Mouse (Mus musculus): ENCODE measurements around the gene Tktl1.
"Not testable (repeated sequence)": the region's sequence is repeated elsewhere in the genome, so short reads cannot be mapped to it uniquely, and the experiment has no call there.

Gene Tktl1

GRCm38 (mm10) chrX:74176959-74177358 lies at the start of gene Tktl1:
TSS of gene Tktl1 (plus strand) at chrX:74177259.
- DNase-seq (ENCODE audit: low spot score): no peak

DNA sequence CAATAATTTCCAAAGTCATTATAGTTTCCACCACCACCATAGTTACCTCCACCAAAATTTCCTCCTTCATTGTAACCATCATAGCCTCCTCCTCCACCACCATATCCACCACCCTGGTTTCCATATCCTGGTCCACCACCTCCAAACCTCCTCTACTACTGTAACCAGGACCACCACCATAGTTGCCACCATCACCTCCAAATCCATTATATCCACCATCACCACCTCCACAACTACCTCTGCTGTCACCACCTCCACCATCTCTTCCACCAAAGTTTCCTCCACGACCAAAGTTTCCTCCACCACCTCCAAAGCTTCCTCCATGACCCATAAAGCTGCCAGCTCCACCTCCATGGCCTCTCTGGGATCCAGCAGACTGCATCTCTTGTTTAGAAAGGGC lies 41.8 kb upstream of the Tktl1 start, which contains the start of gene Mecp2:
TSS of gene Mecp2 (minus strand) at position 101 of the 400 bp plus-strand sequence.
- not testable (repeated sequence) for DNase-seq (ENCODE audit: low spot score)

DNA sequence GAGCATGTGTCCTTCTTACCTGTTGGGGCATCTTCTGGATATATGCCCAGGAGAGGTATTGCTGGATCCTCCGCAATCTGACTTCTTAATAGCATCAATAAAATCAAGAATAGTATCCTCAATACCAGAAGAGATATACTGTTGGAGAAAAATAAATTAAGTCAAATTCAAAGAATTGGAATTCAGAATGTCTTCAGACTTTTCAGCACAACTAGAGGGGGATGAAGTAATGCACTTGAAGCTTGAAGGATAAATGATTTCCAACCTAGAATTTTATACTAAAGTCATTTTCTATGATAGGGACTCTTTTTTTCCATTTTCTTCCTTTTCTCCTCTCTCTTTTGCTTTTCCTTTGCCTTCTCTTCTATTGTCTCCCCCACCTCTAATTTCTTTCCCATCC lies 9.3 kb upstream of the Tktl1 start, which contains the start of gene Tex28:
TSS of gene Tex28 (minus strand) at position 101 of the 400 bp plus-strand sequence.
- DNase-seq (ENCODE audit: low spot score): no peak

DNA sequence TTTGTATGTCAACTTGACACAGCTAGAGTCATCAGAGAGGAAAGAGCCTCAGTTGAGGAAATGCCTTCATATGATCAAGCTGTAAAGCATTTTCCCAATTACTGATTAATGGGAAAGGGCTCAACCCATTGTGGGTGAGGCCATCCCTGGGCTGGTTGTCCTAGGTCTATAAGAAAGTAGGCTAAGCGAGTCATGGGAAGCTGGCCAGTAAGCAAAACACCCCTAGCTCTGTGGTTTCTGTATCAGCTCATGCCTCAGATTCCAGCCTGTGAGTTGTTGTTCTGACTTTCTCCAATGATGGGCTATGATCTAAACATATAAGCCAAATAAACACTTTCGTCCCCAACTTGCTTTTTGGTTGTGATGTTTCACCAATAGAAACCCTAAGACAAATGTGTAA lies 26.5 kb downstream of the Tktl1 start:
- no peak for DNase-seq (ENCODE audit: low spot score)

GRCm38 (mm10) chrX:74218496-74218895 lies 41.4 kb downstream of the Tktl1 start:
- no peak for DNase-seq (ENCODE audit: low spot score)

- DNase-seq (ENCODE audit: low spot score): no peak
Observed at GRCm38 (mm10) chrX:74219449-74219848, 42.4 kb downstream of the Tktl1 start.

DNA sequence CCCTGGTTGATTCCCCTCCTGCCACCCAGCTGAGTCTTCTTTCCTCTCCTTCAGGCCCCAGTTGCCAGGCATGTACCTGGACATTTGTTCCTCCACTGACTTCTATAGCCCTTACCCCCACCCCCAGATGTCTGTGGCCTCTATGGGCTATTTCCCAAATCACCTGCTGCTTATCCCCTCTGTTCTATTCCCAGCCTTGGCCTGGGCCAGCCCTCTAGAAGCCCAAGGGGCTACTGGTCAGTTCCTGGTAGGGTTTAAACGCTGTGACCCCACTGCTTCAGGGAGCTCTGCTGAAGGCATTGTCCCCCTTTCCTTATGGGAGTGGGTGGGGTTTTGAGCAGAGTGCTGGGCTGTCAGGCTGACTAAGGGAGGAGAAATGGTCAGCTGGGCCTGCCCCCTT lies 43.0 kb downstream of the Tktl1 start:
- not testable (repeated sequence) for DNase-seq (ENCODE audit: low spot score)

DNA sequence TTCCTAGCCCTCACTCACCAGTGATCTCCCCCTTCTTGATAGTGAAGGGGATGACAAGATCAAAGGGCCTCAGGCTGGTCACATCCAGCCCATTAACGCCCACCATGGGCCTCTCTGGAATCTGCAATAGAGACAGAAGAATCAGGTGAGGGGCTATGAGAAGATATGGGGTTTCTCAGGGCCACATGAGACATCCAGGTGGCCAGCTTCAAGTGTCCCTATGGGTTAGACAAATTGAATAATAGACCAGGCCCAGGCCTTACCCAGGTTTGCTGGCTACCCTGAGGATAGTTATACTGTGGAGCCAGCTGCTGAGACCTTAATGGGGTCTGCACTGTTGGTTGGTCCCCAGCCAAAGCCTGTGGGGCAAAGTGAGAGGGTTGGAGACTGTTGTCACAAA lies 53.0 kb downstream of the Tktl1 start:
- no peak for DNase-seq (ENCODE audit: low spot score)

- no peak for DNase-seq (ENCODE audit: low spot score)
Observed at GRCm38 (mm10) chrX:74233196-74233595, 56.1 kb downstream of the Tktl1 start.

GRCm38 (mm10) chrX:74240332-74240731 lies 63.3 kb downstream of the Tktl1 start:
- DNase-seq (ENCODE audit: low spot score): no peak

- DNase-seq (ENCODE audit: low spot score): no peak
Observed at GRCm38 (mm10) chrX:74243396-74243795, 66.3 kb downstream of the Tktl1 start.

GRCm38 (mm10) chrX:74243807-74244206 lies 66.7 kb downstream of the Tktl1 start:
- no peak for DNase-seq (ENCODE audit: low spot score)

DNA sequence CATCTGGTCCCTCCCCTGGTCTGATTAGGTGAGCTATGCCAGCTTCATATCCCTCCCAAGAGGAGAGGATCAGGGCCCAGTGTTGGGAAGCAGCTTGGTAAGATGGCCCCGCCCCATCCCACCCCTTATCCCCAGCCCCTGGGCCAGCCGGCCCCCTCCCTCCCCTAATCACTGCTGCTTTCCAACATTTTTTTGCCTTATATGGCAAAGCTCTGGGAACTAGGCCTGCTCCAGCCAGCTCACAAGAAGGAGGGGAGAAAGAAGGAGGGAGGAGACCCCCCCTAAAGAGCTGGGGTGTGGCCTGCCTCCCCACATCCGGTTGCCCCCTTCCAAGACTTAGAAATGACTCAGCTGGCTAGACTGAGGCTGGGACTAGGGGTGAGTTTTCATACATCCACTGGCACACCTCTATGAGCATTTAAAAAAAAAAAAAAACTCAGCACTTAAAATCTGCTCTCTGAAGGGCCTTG lies 67.6 kb downstream of the Tktl1 start:
- no peak for DNase-seq (ENCODE audit: low spot score)

DNA sequence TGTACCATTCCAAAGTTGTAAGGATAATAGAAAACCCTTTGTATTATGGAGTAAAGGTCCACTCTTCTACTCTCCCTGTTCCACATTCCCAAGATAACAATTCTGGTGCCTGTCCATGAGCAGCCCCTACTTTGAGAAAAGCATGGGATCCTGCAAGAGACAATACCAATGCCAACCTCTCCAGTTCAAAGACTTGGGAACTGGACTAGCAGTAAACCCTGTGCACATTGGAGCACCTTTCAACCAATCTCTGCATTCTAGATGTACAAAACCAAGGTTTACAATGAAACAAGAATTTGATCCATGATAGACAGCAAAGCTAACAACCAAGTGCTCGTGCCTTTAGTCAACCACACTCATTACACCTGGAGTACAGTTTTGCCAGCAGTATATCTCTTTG lies 68.0 kb downstream of the Tktl1 start:
- DNase-seq (ENCODE audit: low spot score): no peak

- peak; percentile 62 for DNase-seq (ENCODE audit: low spot score)
Observed at GRCm38 (mm10) chrX:74245687-74246086, 68.6 kb downstream of the Tktl1 start.

GRCm38 (mm10) chrX:74246213-74246681 lies 69.2 kb downstream of the Tktl1 start:
- peak; percentile 63 for DNase-seq (ENCODE audit: low spot score)

GRCm38 (mm10) chrX:74246693-74247092 lies 69.6 kb downstream of the Tktl1 start:
- DNase-seq (ENCODE audit: low spot score): no peak

GRCm38 (mm10) chrX:74248651-74249050 lies 71.6 kb downstream of the Tktl1 start:
- DNase-seq (ENCODE audit: low spot score): peak; percentile 38

GRCm38 (mm10) chrX:74249615-74250014 lies 72.6 kb downstream of the Tktl1 start, which contains the start of gene Flna:
TSS of gene Flna (minus strand) at chrX:74249820.
- DNase-seq (ENCODE audit: low spot score): peak; percentile 46

DNA sequence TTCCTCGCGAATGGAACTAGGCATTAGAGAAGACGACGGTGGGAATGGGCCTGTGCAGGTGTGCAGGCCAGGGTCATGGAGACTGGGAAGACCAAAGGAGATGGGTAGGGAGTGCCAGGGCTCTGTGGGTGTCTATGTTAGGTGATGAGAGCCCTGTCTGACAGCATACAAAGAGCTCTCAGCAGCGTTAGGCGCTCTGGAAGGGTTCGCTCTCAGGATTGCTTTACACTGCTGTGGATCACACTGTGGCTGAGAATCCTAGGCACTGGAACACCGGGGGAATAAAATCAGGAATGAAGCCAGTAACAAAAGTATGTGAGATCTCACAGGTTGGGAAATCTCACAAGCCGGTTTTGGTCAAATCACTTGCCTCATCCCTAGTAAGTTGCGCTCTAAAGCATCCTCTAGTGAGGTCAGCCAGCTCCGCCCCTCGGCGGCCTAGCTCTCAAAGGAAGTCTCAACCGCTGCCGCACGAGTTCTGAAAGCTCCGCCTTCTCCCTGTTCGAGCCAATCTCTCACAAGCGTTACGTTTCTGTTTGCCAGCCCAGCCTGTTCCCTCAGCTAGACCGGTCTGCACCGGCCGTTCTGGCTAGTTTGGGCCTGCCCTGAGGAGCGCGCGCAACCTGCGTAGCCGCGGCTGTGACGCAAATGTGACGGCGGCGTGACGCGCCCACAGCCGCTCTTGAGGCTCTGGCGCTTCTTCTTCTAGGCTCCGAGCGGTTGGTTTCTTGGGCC lies 77.3 kb downstream of the Tktl1 start, which contains the start of gene Emd:
TSS of gene Emd (plus strand) at position 535 of the 735 bp plus-strand sequence.
- DNase-seq (ENCODE audit: low spot score): peak; percentile 74

DNA sequence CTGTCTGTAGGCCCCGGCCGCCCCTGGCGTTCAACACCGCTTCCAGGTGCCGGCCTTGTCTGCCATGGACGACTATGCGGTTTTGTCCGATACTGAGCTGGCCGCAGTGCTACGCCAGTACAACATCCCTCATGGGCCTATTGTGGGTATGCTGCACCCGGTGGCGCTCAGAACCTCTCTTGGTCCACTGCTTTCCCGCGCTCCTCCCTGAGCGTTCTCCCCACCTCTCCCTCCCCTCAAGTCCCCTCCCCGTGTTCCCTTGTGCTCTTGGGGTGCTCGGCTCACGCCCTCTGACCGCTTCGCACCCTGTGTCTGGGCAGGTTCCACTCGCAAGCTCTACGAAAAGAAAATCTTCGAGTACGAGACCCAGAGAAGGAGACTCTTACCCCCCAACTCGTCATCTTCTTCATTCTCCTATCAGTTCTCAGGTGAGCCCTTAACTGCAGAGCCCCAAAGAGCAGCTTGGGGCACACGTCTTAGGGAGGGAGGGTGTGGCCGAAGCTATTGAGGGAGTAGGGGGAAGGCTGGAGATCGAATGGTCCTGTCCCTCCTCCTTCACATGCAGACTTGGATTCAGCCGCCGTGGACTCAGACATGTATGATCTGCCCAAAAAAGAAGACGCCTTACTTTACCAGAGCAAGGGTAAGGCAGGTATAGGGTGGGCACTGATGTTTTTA lies 78.0 kb downstream of the Tktl1 start:
- DNase-seq (ENCODE audit: low spot score): no peak

GRCm38 (mm10) chrX:74257746-74258145 lies 80.7 kb downstream of the Tktl1 start:
- DNase-seq (ENCODE audit: low spot score): no peak

Data from ovary, postnatal 14 days (tissue).